Mouse (Mus musculus) liver, embryonic 14 days (tissue): Measurements from ENCODE around the gene Gm20390. TPM values are rescaled to one million over a fixed set of nuclear protein-coding genes. Genes with fewer than 3 reads are reported as not detected.

Source experiments
- polyA plus RNA-seq: library from polyadenylated mRNA; depleted of rRNA; stranded (reverse); fragments of >200 nt; gene quantifications from 2 replicates; pipeline ENCODE4 v1.2.3, GENCODE M21; 2012; rRNA removed

Gm20390 gene
- polyA plus RNA-seq, result 76.6 and 80.0 TPM in 2 replicates

DNA sequence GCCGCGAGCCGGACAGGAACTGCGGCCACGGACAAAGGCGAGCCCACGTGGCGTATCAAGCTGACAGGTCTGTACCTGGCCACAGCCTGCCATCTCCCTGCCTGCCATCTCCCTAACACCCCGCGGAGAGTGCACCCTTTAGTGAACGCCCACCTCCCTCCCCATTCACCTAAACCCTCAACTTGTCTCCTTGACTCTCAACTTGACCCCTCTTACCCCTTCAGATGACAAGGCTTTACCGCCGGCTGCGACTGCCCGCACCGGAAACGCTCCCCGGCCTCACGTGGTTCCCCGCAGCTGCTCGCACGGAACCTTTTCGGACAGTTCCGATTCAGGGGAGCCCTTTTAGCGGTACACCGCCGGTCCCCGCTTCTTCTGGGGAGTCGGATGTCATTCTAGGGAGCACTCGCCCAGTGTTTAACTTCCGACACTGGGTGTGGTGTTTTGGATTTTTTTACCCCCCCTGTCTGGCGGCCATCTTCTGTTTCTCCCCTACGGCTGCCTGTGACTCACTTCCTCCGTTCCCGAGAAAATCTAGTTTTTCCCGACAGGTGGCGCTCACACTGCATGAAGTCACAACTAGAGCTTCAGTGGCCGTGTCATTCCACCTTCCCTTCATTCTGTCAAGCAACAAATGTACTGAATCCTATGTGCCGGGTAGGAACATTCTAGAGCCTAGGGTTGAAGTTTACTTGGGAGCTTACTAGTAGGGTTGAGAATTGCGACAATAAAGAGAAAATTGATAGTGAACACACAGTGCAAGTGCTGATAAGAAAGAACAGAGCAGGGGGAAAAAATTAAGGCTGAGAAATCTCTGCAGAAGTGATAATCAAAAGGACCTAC, at the start of gene Gm20390, which contains the start of gene Nme1:
Gene Gm20390, minus strand, starts transcription at position 289 of the 843 bp plus-strand sequence.
Gene Nme1, minus strand, starts transcription at position 517 of the 843 bp plus-strand sequence.

DNA sequence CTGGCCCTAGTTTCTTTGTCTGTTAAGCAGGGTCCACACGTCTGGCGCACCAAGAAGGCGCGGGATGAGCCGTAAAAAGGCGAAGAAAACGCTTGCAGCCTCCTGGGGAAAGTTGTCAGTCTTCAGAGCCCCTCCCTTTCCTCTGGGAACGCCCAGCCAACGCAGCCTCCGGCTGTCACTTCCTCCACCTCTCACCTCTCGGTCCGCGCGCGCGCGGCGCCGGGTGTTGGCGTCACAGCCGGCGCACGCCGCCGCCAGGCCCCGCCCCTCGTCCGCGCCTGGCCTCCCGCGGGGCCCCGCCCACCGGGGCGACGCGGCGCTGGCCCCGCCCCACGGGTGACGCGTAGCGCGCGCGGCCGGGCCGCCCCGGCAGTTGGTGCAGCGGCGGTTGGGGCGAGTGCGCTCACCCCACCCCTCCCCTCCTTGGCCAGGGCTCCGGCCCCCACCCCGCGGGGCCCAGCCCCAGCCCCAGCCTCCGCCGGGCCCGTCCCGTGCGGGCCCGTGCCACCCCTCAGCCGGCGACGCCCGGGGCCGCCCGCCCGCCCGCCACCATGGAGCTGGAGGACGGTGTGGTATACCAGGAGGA, 27.7 kb upstream of the Gm20390 start, which contains the start of gene Spag9:
Gene Spag9, plus strand, starts transcription at position 372 of the 586 bp plus-strand sequence.

DNA sequence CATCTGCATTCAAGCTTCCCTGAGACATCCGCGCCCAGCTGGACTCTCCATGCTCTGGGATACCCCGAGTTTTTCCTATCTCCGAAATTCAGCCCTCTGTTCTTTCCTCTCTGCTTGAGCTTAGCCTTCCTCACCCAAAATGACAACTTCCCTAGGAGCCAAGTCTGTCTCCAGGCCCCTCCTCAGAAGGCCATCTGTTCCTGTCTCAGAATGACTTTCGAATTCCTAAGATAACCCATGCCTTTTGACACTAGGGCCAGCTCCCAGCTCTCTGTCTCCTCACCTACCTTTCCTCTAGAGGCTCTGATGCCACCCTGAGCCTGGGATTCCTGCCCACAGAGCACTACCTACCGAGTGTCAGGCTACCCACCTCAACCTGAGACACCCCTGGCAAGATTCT, 11.9 kb downstream of the Gm20390 start, which contains the start of gene Nme2:
Gene Nme2, minus strand, starts transcription at position 101 of the 400 bp plus-strand sequence.

Other genes starting within 250 kb of the Gm20390 start
- 12.0 and 13.4 TPM in 2 replicates for gene Utp18, start 82.5 kb downstream of the Gm20390 start, polyA plus RNA-seq
- 5.8 and 7.0 TPM in 2 replicates for gene Mbtd1, start 82.4 kb downstream of the Gm20390 start, polyA plus RNA-seq
- gene Nme2, start 12.0 kb downstream of the Gm20390 start, polyA plus RNA-seq, result 132 and 142 TPM in 2 replicates
- 100 and 101 TPM in 2 replicates for gene Nme1, start 228 bp upstream of the Gm20390 start, polyA plus RNA-seq
- gene Spag9, start 27.8 kb upstream of the Gm20390 start, polyA plus RNA-seq, result 6.7 and 8.1 TPM in 2 replicates
- gene Tob1, start 243.2 kb upstream of the Gm20390 start, polyA plus RNA-seq, result 8.1 and 8.2 TPM in 2 replicates